Mouse (Mus musculus): ENCODE data around the gene Nrp1. TPM values are rescaled to one million over a fixed set of nuclear protein-coding genes. Genes with fewer than 3 reads are reported as not detected.

Gene Nrp1
- polyA plus RNA-seq, 1 experiment from 2014 or later: 40.8 TPM

DNA sequence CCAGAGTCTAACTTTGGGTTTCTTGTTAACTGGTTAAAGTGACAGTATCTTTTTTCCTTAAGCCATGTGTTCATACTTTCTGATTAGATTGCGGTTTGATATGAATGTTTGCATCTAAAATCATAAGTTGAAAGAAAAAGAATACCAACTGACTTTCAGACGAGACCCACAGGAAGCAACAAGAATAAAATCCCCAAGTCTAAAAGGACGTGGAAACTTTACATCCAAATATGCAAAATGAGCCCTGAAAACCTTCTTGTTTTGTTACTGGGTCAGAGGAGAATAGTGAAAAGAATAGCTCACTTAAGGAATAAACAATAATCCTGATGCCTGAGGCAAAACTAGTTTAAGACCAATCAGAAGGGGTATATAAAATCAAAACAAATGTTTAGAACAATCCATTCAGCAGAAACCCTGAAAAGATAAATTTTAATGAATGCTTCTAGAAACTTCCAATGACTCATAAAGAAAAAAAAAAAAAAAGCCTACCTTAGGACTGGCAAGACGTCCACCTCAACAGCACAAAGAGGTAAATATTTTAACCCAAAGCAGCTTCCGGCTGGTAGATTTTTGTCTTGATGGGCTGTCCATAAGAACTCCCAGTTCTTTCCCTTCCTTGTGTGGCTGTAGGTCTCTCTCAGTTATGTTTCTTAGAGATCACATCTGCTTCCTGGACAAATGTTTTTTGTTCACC, 145.9 kb downstream of the Nrp1 start:
- Histone ChIP-seq H3K36me3 (replicated peaks) (peaks cover 8% of the 10 kb centered on the region; the same call in 1 of the 2 replicates), H3K9me3 (no peaks in the 10 kb centered on the region), H3K4me3 (replicated peaks) (no peak overlapping the region), H3K9ac (no peak overlapping the region), H3K4me2 (no peak overlapping the region), H3K4me1 (no peaks in the 10 kb centered on the region), H3K27me3 (no peaks in the 10 kb centered on the region), H3K27ac (no peak overlapping the region)
- WGBS: 68% methylated on average over 5 of the region's 5 CpGs
- ATAC-seq (ENCODE audit: low FRiP score): no peak

- H3K4me2 ChIP-seq: no peak overlapping the region
- no peaks in the 10 kb centered on the region for H3K4me1 ChIP-seq
- no peaks in the 10 kb centered on the region for H3K9me3 ChIP-seq
- ATAC-seq (ENCODE audit: low FRiP score): no peak
- H3K4me3 ChIP-seq (replicated peaks): no peak overlapping the region
- no peaks in the 10 kb centered on the region for H3K27me3 ChIP-seq
- peaks cover 8% of the 10 kb centered on the region; the same call in 1 of the 2 replicates for H3K36me3 ChIP-seq (replicated peaks)
- H3K27ac ChIP-seq: no peak overlapping the region
- H3K9ac ChIP-seq: no peak overlapping the region
Measured at GRCm38 (mm10) chr8:128505866-128506265, 147.5 kb downstream of the Nrp1 start.

DNA sequence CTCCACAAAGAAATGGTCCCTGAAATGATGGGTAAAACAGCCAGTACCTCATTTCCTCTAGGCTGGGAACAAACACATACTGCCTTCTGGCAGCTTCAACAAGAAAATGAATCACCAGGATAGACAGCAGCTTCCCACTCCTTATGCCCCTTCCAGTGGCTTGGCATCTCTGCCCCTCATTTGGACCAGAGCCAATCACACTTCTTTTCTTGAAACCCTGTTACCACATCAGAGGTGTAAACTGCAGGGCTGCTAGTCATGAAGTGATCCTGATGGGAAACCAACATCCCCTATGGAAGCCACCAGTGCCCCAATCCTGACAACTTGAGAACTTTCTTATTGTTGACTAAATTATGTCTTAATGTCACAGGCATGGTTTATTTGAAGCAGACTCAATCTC, 150.3 kb downstream of the Nrp1 start:
- H3K4me2 ChIP-seq: no peak overlapping the region
- H3K27me3 ChIP-seq: no peaks in the 10 kb centered on the region
- H3K36me3 ChIP-seq (replicated peaks): no peaks in the 10 kb centered on the region
- no peak overlapping the region for H3K27ac ChIP-seq
- peak; percentile 30; the same call in 1 of the 2 replicates for ATAC-seq (ENCODE audit: low FRiP score)
- H3K4me3 ChIP-seq (replicated peaks): no peak overlapping the region
- no peaks in the 10 kb centered on the region for H3K9me3 ChIP-seq
- H3K4me1 ChIP-seq: no peaks in the 10 kb centered on the region
- no peak overlapping the region for H3K9ac ChIP-seq

- no peak for ATAC-seq (ENCODE audit: low FRiP score)
- no peaks in the 10 kb centered on the region for H3K9me3 ChIP-seq
- H3K9ac ChIP-seq: no peak overlapping the region
- H3K36me3 ChIP-seq (replicated peaks): no peaks in the 10 kb centered on the region
- no peak overlapping the region for H3K27ac ChIP-seq
- H3K4me2 ChIP-seq: no peak overlapping the region
- no peaks in the 10 kb centered on the region for H3K27me3 ChIP-seq
- H3K4me3 ChIP-seq (replicated peaks): no peak overlapping the region
- no peaks in the 10 kb centered on the region for H3K4me1 ChIP-seq
Measured at GRCm38 (mm10) chr8:128511021-128511420, 152.6 kb downstream of the Nrp1 start.

DNA sequence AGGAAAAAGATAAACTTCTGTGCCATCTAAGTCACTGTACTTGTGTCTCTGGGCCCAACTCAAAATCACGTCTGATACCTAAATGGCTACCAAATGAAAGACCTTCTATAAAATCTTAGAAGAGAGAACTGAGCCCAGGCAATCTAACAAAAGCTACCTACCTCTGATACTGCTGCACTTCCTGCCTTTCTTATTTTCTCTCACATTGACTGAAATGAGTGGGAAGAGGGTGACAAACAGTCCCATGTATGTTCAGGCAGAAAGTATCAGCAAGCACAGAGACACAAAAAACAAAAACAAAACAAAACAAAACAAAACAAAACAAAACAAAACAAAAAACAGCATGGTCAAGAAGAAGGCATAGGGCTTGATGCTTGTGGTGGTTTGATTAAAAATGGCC, 153.3 kb downstream of the Nrp1 start:
- H3K4me1 ChIP-seq: no peaks in the 10 kb centered on the region
- H3K9ac ChIP-seq: no peak overlapping the region
- no peaks in the 10 kb centered on the region for H3K27me3 ChIP-seq
- no peak for ATAC-seq (ENCODE audit: low FRiP score)
- H3K27ac ChIP-seq: no peak overlapping the region
- no peak overlapping the region for H3K4me3 ChIP-seq (replicated peaks)
- WGBS: 92% methylated on average over 1 of the region's 1 CpGs
- H3K4me2 ChIP-seq: no peak overlapping the region
- no peaks in the 10 kb centered on the region for H3K9me3 ChIP-seq
- H3K36me3 ChIP-seq (replicated peaks): no peaks in the 10 kb centered on the region

DNA sequence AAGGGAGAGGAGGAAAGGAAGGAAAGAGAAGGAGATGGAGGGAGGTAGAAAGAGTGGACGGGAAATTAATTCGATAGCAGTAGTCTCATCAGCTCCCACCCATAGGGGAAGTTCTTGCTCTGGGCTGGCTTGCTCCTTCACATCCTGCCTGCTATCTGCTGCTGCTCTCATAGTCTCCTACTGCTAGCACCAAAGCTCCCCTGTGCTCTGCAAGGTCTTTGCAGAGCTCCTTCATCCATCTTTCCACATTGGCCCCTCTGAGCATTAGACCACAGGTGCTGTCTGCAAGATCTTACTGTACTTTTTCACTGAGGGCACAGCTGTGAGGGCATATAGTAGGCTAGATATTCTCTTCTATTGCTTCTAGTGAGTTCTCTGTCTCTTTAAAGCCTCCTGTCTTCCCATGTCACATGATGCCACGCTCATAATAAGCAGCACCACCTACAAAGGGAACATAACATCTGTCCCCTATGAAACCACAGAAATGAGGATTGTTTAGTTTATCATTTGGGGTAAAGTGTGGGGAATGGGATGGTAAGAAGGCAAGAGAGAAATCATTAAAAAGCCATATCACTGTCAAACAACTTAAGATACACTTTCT, 158.5 kb downstream of the Nrp1 start:
- Histone ChIP-seq H3K4me3 (replicated peaks) (no peak overlapping the region), H3K27ac (no peak overlapping the region), H3K9ac (no peak overlapping the region), H3K4me1 (peaks cover 8% of the 10 kb centered on the region), H3K9me3 (no peaks in the 10 kb centered on the region), H3K36me3 (replicated peaks) (no peaks in the 10 kb centered on the region), H3K27me3 (no peaks in the 10 kb centered on the region), H3K4me2 (no peak overlapping the region)
- ATAC-seq (ENCODE audit: low FRiP score): no peak
- WGBS: 94% methylated on average over 3 of the region's 3 CpGs

DNA sequence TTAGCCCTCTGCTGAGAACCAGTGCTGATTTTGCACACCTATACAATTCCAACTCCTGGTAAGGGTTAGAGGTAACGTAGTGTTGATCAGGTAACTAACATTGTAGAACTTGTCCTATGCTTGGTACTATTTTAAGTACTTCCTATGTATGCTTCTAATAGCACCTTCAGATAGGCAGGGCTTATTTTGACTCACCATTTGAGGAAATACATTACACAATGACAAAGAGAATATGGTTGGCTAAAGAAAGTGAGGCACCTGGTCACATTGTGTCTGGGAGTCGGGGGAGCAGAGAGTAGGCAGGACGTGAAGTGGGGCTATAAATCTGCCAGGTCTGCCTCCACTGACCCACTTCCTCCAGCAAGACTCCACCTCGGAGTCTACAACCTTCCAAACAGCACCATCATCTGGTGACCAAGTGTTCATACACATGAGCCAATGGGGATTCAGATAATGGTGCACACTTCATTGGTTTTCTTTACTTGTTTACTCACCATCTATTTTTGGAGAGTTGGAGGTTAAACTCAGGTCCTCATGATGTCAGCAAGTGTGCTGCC, 159.2 kb downstream of the Nrp1 start:
- no peaks in the 10 kb centered on the region for H3K36me3 ChIP-seq (replicated peaks)
- no peak for ATAC-seq (ENCODE audit: low FRiP score)

GRCm38 (mm10) chr8:128519366-128519765, 161.0 kb downstream of the Nrp1 start:
- Histone ChIP-seq H3K4me2 (no peak overlapping the region), H3K9me3 (no peaks in the 10 kb centered on the region), H3K27me3 (no peaks in the 10 kb centered on the region), H3K36me3 (replicated peaks) (no peaks in the 10 kb centered on the region), H3K27ac (no peak overlapping the region), H3K9ac (no peak overlapping the region), H3K4me1 (peaks cover 14% of the 10 kb centered on the region), H3K4me3 (replicated peaks) (no peak overlapping the region)
- 87% methylated on average over 1 of the region's 1 CpGs for WGBS
- no peak for ATAC-seq (ENCODE audit: low FRiP score)

More for the DNA sequence above, 159.2 kb downstream of the Nrp1 start:
- H3K27ac ChIP-seq: no peak overlapping the region
- no peak overlapping the region for H3K9ac ChIP-seq
- H3K4me3 ChIP-seq (replicated peaks): no peak overlapping the region
- H3K4me1 ChIP-seq: peaks cover 14% of the 10 kb centered on the region
- no peaks in the 10 kb centered on the region for H3K9me3 ChIP-seq
- no peak overlapping the region for H3K4me2 ChIP-seq
- 73% methylated on average over 4 of the region's 4 CpGs for WGBS
- no peaks in the 10 kb centered on the region for H3K27me3 ChIP-seq

DNA sequence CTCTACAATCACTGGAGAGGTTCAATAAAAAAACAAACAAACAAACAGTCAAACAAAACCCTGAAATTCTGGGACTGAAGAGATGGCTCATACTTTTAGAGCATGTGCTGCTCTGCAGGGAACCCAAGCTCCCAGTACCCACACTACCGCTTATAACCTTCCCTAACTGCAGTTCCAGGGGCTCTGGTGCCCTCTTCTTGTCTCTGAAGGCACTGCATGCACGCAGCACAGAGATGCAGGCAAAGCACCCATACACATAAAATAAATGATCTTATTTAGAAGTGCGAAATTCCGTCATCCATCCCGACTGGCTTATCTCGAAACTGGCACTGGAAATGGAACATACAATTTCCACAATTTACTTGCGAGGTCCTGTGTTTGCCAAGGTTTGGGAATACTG, 165.4 kb downstream of the Nrp1 start:
- Histone ChIP-seq H3K36me3 (replicated peaks) (no peaks in the 10 kb centered on the region), H3K4me1 (peaks cover 25% of the 10 kb centered on the region), H3K9ac (no peak overlapping the region), H3K4me2 (no peak overlapping the region), H3K4me3 (replicated peaks) (no peak overlapping the region), H3K27me3 (no peaks in the 10 kb centered on the region), H3K27ac (no peak overlapping the region), H3K9me3 (no peaks in the 10 kb centered on the region)
- 72% methylated on average over 7 of the region's 7 CpGs for WGBS
- no peak for ATAC-seq (ENCODE audit: low FRiP score)

- H3K4me3 ChIP-seq (replicated peaks): no peak overlapping the region
- H3K27me3 ChIP-seq: peaks cover 7% of the 10 kb centered on the region; the same call in 1 of the 2 replicates
- ATAC-seq (ENCODE audit: low FRiP score): no peak
- H3K4me1 ChIP-seq: peaks cover 31% of the 10 kb centered on the region
- no peaks in the 10 kb centered on the region for H3K36me3 ChIP-seq (replicated peaks)
- no peak overlapping the region for H3K9ac ChIP-seq
- H3K9me3 ChIP-seq: no peaks in the 10 kb centered on the region
- no peak overlapping the region for H3K27ac ChIP-seq
- 82% methylated on average over 1 of the region's 1 CpGs for WGBS
- H3K4me2 ChIP-seq: no peak overlapping the region
Measured at GRCm38 (mm10) chr8:128525912-128526311, 167.5 kb downstream of the Nrp1 start.

DNA sequence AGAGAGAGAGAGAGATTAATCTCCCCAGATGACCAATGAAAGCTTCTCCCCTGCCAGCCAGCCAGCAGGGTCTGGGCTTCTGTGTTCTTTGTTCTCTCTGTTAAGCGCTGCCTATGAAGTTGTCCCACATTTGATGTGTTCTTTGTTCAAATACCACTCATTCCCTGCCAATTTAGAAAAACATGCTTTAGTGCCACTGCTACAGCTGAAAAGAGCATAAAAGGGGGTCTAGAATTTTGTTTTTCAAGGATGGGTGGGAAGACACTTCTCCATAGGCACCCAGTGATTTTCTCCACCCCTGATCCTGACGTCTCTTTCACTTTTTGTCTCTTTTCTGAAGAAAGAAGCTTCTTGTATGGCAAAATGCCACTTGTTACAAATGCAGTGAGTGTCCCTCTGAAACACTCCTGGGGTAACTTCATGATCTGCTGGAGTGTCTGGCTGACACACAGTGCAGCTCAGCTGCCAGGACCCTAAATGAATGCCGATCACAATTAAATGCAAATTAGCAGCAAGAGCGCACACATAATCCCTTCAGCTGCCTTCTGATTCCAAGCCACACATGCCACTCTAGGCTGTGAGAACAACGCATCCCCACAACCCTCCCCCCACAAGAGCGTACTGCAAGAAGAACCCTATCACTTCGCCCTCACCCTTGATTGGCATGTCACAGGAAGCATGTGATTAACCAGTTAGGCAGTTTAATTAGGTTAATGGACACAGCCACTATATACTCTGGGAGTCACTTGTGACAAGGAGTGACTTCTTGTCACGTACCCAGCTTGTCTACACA, 170.4 kb downstream of the Nrp1 start:
- Histone ChIP-seq H3K9ac (no peak overlapping the region), H3K4me2 (peak overlapping the region; percentile 37), H3K4me3 (replicated peaks) (no peak overlapping the region), H3K27me3 (peaks cover 25% of the 10 kb centered on the region), H3K36me3 (replicated peaks) (no peaks in the 10 kb centered on the region), H3K27ac (peak overlapping the region; percentile 85), H3K4me1 (peaks cover 21% of the 10 kb centered on the region), H3K9me3 (no peaks in the 10 kb centered on the region)
- WGBS: 6% methylated on average over 8 of the region's 8 CpGs
- ATAC-seq (ENCODE audit: low FRiP score): peak; percentile 96

- Histone ChIP-seq H3K4me2 (no peak overlapping the region), H3K9ac (no peak overlapping the region), H3K9me3 (no peaks in the 10 kb centered on the region), H3K4me1 (peaks cover 12% of the 10 kb centered on the region), H3K27ac (peak overlapping the region; percentile 47; the same call in 1 of the 2 replicates), H3K4me3 (replicated peaks) (no peak overlapping the region), H3K36me3 (replicated peaks) (no peaks in the 10 kb centered on the region), H3K27me3 (peaks cover 25% of the 10 kb centered on the region)
- 33% methylated on average over 3 of the region's 3 CpGs for WGBS
- peak; percentile 61; the same call in 1 of the 2 replicates for ATAC-seq (ENCODE audit: low FRiP score)
Measured at GRCm38 (mm10) chr8:128534442-128534871, 176.1 kb downstream of the Nrp1 start.
